8 mouse cellular contexts compared by ENCODE assay signal in the genomic region with DNA sequence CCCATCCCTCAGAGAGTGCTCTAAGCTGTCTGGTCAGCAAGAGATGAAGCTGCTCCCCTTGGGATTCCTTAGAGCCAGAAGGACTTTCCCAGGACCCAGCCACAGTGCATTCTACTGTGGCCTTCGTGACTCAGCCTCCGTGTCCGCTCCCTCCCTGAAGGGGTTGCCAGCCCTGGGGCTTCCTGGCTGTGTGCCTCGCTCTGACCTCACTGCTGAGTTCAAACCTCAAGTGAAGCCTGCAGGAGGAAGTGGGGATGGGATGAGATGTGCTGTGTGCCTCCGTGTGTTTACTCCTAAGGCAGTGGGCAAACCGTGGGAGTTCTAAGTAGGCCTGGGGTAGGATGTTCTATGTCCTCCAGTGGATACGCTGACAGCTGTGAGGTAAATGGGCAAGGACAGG. TPM values are rescaled to one million over a fixed set of nuclear protein-coding genes. Genes with fewer than 3 reads are reported as not detected.
DNase-seq lines count a peak whose midpoint lies in the region; ATAC-seq lines count a peak whose summit lies in the region.

No protein-coding gene starts in this region.

- no peaks in the 10 kb centered on the region for H3K9me3 ChIP-seq in forebrain, embryonic 13.5 days (replicated peaks)
- no peaks in the 10 kb centered on the region for H3K9me3 ChIP-seq in forebrain, embryonic 15.5 days
- no peaks in the 10 kb centered on the region for H3K9me3 ChIP-seq in hindbrain, embryonic 10.5 days

- peak; percentile 91 for DNase-seq in NIH3T3 (ENCODE audit: low read depth)
- DNase-seq in gastrocnemius, postnatal 25 days: peak; percentile 78
- peak; percentile 70 for DNase-seq in kidney, postnatal 10 days
- no peak for DNase-seq in layer of hippocampus, postnatal 25 days (ENCODE audit: extremely low spot score in 1 of 2, low spot score in 1 of 2)
- no peak for DNase-seq in natural killer cell, adult 2 months (ENCODE audit: low spot score in 2 of 2)
- DNase-seq in hindbrain, embryonic 10.5 days (ENCODE audit: low spot score): no peak

- H3K36me3 ChIP-seq in forebrain, embryonic 13.5 days (ENCODE audit: poor library complexity, severe bottlenecking): peaks cover 15% of the 10 kb centered on the region
- H3K36me3 ChIP-seq in forebrain, embryonic 15.5 days: 0 out of 2 replicates have a peak, but pooled peaks cover 2% of the 10 kb centered on the region
- H3K36me3 ChIP-seq in hindbrain, embryonic 10.5 days: peaks cover 26% of the 10 kb centered on the region

- ATAC-seq in forebrain, embryonic 13.5 days: no peak
- ATAC-seq in forebrain, embryonic 15.5 days (replicated peaks): no peak

- H3K27me3 ChIP-seq in forebrain, embryonic 13.5 days: no peaks in the 10 kb centered on the region
- no peaks in the 10 kb centered on the region for H3K27me3 ChIP-seq in forebrain, embryonic 15.5 days
- peaks cover 3% of the 10 kb centered on the region; the same call in 1 of the 2 replicates for H3K27me3 ChIP-seq in hindbrain, embryonic 10.5 days (ENCODE audit: insufficient read depth, poor library complexity, severe bottlenecking)

- no peak overlapping the region for H3K4me2 ChIP-seq in forebrain, embryonic 13.5 days
- H3K4me2 ChIP-seq in forebrain, embryonic 15.5 days (replicated peaks): no peak overlapping the region

- peaks cover 66% of the 10 kb centered on the region for H3K4me1 ChIP-seq in forebrain, embryonic 13.5 days
- peaks cover 59% of the 10 kb centered on the region for H3K4me1 ChIP-seq in forebrain, embryonic 15.5 days
- H3K4me1 ChIP-seq in hindbrain, embryonic 10.5 days (replicated peaks): peaks cover 42% of the 10 kb centered on the region

- H3K4me3 ChIP-seq in forebrain, embryonic 13.5 days: no peak overlapping the region
- H3K4me3 ChIP-seq in forebrain, embryonic 15.5 days: no peak overlapping the region
- no peak overlapping the region for H3K4me3 ChIP-seq in hindbrain, embryonic 10.5 days

- no peak overlapping the region for H3K9ac ChIP-seq in forebrain, embryonic 13.5 days
- H3K9ac ChIP-seq in forebrain, embryonic 15.5 days (replicated peaks): no peak overlapping the region

- 74% methylated on average over 7 of the region's 7 CpGs for WGBS in forebrain, embryonic 13.5 days
- 69% methylated on average over 7 of the region's 7 CpGs for WGBS in forebrain, embryonic 15.5 days
- 81% methylated on average over 7 of the region's 7 CpGs for WGBS in hindbrain, embryonic 10.5 days

- H3K27ac ChIP-seq in forebrain, embryonic 13.5 days: peak overlapping the region; percentile 48
- no peak overlapping the region for H3K27ac ChIP-seq in forebrain, embryonic 15.5 days (replicated peaks)
- H3K27ac ChIP-seq in hindbrain, embryonic 10.5 days: no peak overlapping the region

RNA-seq across cellular contexts. Expression of gene Vill, which starts 16.7 kb away (rescaled TPM):
- polyA plus RNA-seq in forebrain, embryonic 13.5 days (2015; fragmentation: Nextera tagmentation; extraction: Ambion mirVana): 3.9 and 4.3 TPM in 2 replicates
- polyA plus RNA-seq in forebrain, embryonic 15.5 days (2015; fragmentation: Nextera tagmentation; extraction: Ambion mirVana): 2.1 and 2.7 TPM in 2 replicates
- under 1 TPM; 0.23 to 0.27 TPM for total RNA-seq in gastrocnemius, postnatal 25 days (2021)
- 1 to 10 TPM; 1.0 to 1.1 TPM for total RNA-seq in layer of hippocampus, postnatal 25 days (2021)
- polyA plus RNA-seq in hindbrain, embryonic 10.5 days (2016; fragmentation: Nextera tagmentation; extraction: Ambion mirVana): 15.8 and 16.1 TPM in 2 replicates

RNA-seq across cellular contexts. Expression of gene Plcd1, which starts 57.5 kb away (rescaled TPM):
- polyA plus RNA-seq in forebrain, embryonic 13.5 days (2015; fragmentation: Nextera tagmentation; extraction: Ambion mirVana): 8.4 and 12.2 TPM in 2 replicates
- 11.7 and 14.6 TPM in 2 replicates for polyA plus RNA-seq in forebrain, embryonic 15.5 days (2015; fragmentation: Nextera tagmentation; extraction: Ambion mirVana)
- total RNA-seq in gastrocnemius, postnatal 25 days (2021): 1 to 10 TPM; 8.5 to 8.6 TPM
- total RNA-seq in layer of hippocampus, postnatal 25 days (2021): 10 to 100 TPM in 1 of 2 experiments, 1 to 10 TPM in 1; 7.8 to 11.4 TPM
- polyA plus RNA-seq in hindbrain, embryonic 10.5 days (2016; fragmentation: Nextera tagmentation; extraction: Ambion mirVana): 30.8 and 31.8 TPM in 2 replicates

Comparison
In these comparisons a context has a peak if more than half of its experiments do, and no peak if none do; other contexts are left out.
1. DNase-seq: peak in NIH3T3 (single experiment), gastrocnemius, postnatal 25 days (single experiment) and kidney, postnatal 10 days (single experiment); none in layer of hippocampus, postnatal 25 days (0 of 2), natural killer cell, adult 2 months (0 of 2) and hindbrain, embryonic 10.5 days (single experiment).